Mouse (Mus musculus) CD4-positive, CD25-positive, alpha-beta regulatory T cell, adult 4 months (primary cell): ENCODE data around the gene Hk3. TPM values are rescaled to one million over a fixed set of nuclear protein-coding genes. Genes with fewer than 3 reads are reported as not detected.

Experiments
- polyA plus RNA-seq, 2 experiments: library from polyadenylated mRNA; unstranded; fragments of 100-300 nt; shearing (Covaris generic); gene quantifications; one replicate each; pipeline ENCODE4 v1.2.1; 2017

Gene Hk3
- polyA plus RNA-seq, 2 experiments from 2014 or later: 0.50 to 1.8 TPM

Other genes starting within 250 kb of the Hk3 start
- gene Eif4e1b, start 237.4 kb downstream of the Hk3 start, polyA plus RNA-seq: not detected
- 1 to 10 TPM; 2.1 to 2.7 TPM for gene Tspan17, start 232.0 kb downstream of the Hk3 start, polyA plus RNA-seq
- gene Unc5a, start 72.0 kb downstream of the Hk3 start, polyA plus RNA-seq: under 1 TPM in 1 of 2 experiments, not detected in 1; 0.46 TPM
- 100 to 1,000 TPM in 1 of 2 experiments, 10 to 100 TPM in 1; 90.1 to 100 TPM for gene Uimc1, start 78.9 kb upstream of the Hk3 start, polyA plus RNA-seq
- gene Zfp346, start 83.9 kb upstream of the Hk3 start, polyA plus RNA-seq: 10 to 100 TPM; 16.3 to 20.1 TPM
- gene Gm17617, start 112.2 kb upstream of the Hk3 start, polyA plus RNA-seq: not detected
- gene Fgfr4, start 131.3 kb upstream of the Hk3 start, polyA plus RNA-seq: not detected
- 10 to 100 TPM; 63.0 to 64.6 TPM for gene Nsd1, start 188.4 kb upstream of the Hk3 start, polyA plus RNA-seq